Mouse (Mus musculus) bone marrow macrophage, adult 2 months (primary cell): ENCODE measurements around the gene Smpdl3b.

Experiments
- CTCF ChIP-seq: IDR thresholded peaks from 2 replicates; pipeline ENCODE4 v1.5.1; 2012; ENCODE audit warnings: low read depth, mild to moderate bottlenecking, low read length, moderate library complexity
- POLR2A ChIP-seq: IDR thresholded peaks from 2 replicates; pipeline ENCODE4 v1.6.1; 2012; ENCODE audit warnings: mild to moderate bottlenecking, low read depth, low read length, borderline replicate concordance

GRCm38 (mm10) chr4:132776764-132777163 is 19.7 kb upstream of the Smpdl3b start:
- no peak for TF ChIP-seq POLR2A
- TF ChIP-seq CTCF = peak; percentile 57; the same call in 1 of the 2 replicates
